ENCODE assay signal across 1 mouse cellular context in genomic region chr17:35235614-35236389, GRCm38 (mm10).
TF ChIP-seq lines count a peak whose summit lies in the region.

Gene Nfkbil1 (minus strand): TSS chr17:35235792.

TF ChIP-seq in MEL, 35 proteins besides CTCF, POLR2A, EP300 and RAD21 (continued from another document):
- TF ChIP-seq TAL1 (IDR thresholded peaks at IDR 0.05; ENCODE audit: low read length) (no peak), BHLHE40 (IDR thresholded peaks at IDR 0.05; ENCODE audit: borderline replicate concordance, low read depth, low read length) (no peak), KAT2A (conservative IDR thresholded peaks at IDR 0.05; ENCODE audit: low read depth, low read length) (peak; percentile 89), MEF2A (IDR thresholded peaks at IDR 0.05; ENCODE audit: extremely low read depth, insufficient replicate concordance, low read depth, low read length, poor library complexity, severe bottlenecking) (peak; percentile 22; the same call in 1 of the 2 replicates), HCFC1 (IDR thresholded peaks at IDR 0.05; ENCODE audit: low read depth, low read length) (peak; percentile 98)
